Mouse (Mus musculus): ENCODE measurements around the gene Syn2.

- TF ChIP-seq CTCF (IDR thresholded peaks at IDR 0.05; ENCODE audit: low read depth, low read length) (no peak), GATA1 (IDR thresholded peaks at IDR 0.05; ENCODE audit: borderline replicate concordance, low read length) (no peak), POLR2AphosphoS5 (IDR thresholded peaks at IDR 0.05; ENCODE audit: insufficient replicate concordance, low read depth, low read length) (no peak)
Measured at GRCm38 (mm10) chr6:115315770-115316169, 181.1 kb downstream of the Syn2 start.

Measured in G1E (cell line).